Mouse (Mus musculus): Measurements from ENCODE around the gene Dysf.

- no peak for TF ChIP-seq POLR2A (IDR thresholded peaks at IDR 0.05; ENCODE audit: borderline replicate concordance, insufficient read depth, low read length)
- peak; percentile 89 for TF ChIP-seq CTCF (IDR thresholded peaks at IDR 0.05; ENCODE audit: borderline replicate concordance, insufficient read depth, low read depth, low read length)
Observed at GRCm38 (mm10) chr6:84095882-84096281, 87.5 kb downstream of the Dysf start.
